Mouse (Mus musculus) telencephalon, adult 2 months (tissue): ENCODE results near the gene Tlcd1.
"Not testable (repeated sequence)": the region's sequence is repeated elsewhere in the genome, so short reads cannot be mapped to it uniquely, and the experiment has no call there.

Experiments
- DNase-seq: peaks from one replicate; pipeline ENCODE4 v3.0.0-alpha.2; 2011; ENCODE audit warnings: low read depth, low spot score

Tlcd1 gene

GRCm38 (mm10) chr11:78177903-78178858 lies 1.7 kb downstream of the Tlcd1 start:
- DNase-seq = no peak

- DNase-seq = no peak
Observed at GRCm38 (mm10) chr11:78178859-78179437, 2.4 kb downstream of the Tlcd1 start.

DNA sequence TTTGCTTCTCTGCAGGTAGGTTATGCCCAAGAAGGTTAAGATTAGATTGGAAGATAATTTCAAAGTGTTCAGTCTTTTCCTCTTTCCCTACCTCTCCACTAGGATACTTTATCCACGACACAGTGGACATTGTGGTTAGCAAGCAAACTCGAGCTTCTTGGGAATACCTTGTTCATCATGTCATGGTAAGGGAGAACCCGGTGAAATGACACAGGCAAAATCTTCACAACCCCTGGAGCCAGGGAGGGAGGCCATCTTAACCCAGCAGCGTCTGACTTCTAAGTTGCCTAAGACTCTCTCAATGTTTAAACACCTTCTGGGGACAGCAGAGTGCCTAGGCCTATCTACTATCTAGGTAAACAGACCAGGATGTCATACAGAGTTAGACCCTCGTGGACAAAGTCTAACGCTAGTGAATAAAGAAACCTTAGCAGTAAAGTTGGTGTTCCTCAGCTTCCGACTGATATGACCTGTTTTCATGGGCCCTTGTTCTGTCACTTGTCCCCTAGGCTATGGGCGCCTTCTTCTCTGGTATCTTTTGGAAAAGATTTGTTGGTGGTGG lies 3.0 kb downstream of the Tlcd1 start:
- DNase-seq = no peak

DNA sequence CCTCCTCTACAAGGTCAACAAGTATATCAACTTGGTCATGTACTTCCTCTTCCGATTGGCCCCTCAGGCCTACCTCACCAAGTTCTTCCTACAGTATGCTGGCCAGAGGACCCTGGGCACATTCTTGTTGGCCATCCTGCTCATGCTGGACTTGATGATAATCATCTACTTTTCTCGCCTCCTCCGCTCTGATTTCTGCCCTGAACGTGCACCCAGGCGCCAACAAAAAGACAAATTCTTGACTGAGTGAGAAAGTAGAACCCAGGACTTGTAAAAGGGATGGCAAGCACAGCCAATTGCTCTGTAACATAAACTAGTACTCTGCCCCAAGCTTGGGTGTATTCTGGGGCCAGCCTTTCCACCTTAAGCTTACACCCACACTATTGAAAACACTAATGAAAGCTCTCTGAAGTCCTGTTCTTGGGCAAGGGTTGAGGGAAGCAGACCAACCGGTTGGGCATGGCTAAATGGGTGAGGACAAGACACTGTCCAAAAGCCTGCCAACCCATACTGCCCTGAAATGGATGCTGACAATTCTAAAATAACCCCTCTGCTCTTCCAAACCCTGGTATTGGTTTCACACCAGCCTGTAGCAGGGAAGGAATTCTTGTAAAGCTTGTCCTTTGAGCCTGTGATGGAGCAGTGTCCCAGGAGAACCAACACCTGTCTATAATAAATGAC lies 3.7 kb downstream of the Tlcd1 start:
- DNase-seq = no peak

DNA sequence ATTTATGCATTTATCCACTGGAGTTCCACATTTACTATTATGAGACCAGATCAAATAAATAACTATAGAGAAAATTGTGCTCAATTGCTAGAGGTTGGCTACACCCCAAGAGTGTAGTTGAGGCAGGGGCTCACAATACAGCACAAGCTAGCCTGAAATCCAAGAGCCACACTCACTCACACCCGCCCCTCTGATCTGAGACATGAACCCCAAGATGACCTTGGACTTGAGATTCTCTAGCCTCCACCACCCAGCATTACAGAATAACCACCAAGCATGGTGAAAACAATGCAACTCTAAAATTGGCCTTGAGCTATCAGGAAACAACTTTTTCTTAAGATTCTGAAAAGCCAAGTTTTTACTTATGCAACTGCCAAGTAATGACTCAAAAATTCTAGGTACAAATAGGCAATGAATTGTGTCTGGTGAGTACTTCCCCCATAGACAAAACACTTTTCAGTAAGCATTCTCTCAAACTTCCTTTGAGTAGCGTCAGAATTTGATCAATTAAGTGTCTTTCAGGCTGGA lies 5.4 kb downstream of the Tlcd1 start:
- no peak for DNase-seq

GRCm38 (mm10) chr11:78182450-78182849 lies 5.9 kb downstream of the Tlcd1 start:
- no peak for DNase-seq

DNA sequence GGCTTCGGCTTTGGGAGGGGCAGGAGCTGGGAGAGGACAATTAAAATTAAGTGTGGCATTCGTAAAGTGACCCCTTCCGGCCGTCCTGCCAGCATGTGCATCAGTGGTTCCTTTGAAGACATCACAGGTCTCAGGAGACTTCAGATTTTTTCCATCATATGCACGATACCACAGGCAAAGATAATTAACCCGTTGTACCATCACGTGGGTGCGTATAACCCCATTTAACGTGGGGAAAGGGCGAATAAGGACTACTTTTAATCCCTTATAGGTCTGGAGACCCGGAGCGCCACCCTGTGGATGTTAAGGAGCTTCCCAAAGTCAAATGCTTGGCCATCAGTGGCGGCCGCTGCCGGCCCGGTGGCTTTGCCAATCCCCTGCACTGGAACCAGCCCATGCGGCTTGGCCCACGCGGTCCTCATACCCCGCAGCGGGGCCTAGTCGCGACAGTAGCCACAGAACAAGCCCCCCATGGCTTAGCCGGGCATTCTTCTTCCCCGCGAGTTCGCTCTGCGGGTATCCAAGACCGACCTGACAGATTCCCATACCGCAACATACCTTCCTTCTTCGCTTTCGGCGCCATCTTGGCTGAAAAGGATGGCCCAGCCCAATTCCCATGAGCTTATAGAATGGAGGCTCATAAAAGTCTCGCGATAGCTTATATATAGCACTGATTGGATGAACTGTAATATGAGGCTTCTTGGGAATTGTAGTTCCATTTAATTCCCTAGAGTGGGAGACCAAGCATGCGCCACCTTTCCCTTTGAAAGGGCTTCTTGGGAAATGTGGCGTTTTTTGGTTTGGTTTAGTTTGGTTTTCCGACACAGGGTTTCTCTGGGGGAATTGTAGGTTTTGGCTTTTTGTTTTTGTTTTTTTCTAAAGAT lies 6.7 kb downstream of the Tlcd1 start, which contains the start of gene Rpl23a:
TSS of gene Rpl23a (minus strand) at position 624 of the 884 bp plus-strand sequence.
- peak; percentile 97 for DNase-seq

GRCm38 (mm10) chr11:78183884-78184514 lies 7.5 kb downstream of the Tlcd1 start:
- no peak for DNase-seq

- not testable (repeated sequence) for DNase-seq
Observed at GRCm38 (mm10) chr11:78184702-78185101, 8.2 kb downstream of the Tlcd1 start.

- no peak for DNase-seq
Observed at GRCm38 (mm10) chr11:78188331-78189233, 12.1 kb downstream of the Tlcd1 start, which contains the start of gene Rab34. TSS of gene Rab34 (plus strand) at chr11:78188430.

GRCm38 (mm10) chr11:78189234-78190040 lies 12.9 kb downstream of the Tlcd1 start:
- DNase-seq = no peak

GRCm38 (mm10) chr11:78190041-78190440 lies 13.5 kb downstream of the Tlcd1 start:
- DNase-seq = no peak

- DNase-seq = no peak
Observed at GRCm38 (mm10) chr11:78193113-78193512, 16.6 kb downstream of the Tlcd1 start, which contains the start of gene Proca1. TSS of gene Proca1 (plus strand) at chr11:78193392.

DNA sequence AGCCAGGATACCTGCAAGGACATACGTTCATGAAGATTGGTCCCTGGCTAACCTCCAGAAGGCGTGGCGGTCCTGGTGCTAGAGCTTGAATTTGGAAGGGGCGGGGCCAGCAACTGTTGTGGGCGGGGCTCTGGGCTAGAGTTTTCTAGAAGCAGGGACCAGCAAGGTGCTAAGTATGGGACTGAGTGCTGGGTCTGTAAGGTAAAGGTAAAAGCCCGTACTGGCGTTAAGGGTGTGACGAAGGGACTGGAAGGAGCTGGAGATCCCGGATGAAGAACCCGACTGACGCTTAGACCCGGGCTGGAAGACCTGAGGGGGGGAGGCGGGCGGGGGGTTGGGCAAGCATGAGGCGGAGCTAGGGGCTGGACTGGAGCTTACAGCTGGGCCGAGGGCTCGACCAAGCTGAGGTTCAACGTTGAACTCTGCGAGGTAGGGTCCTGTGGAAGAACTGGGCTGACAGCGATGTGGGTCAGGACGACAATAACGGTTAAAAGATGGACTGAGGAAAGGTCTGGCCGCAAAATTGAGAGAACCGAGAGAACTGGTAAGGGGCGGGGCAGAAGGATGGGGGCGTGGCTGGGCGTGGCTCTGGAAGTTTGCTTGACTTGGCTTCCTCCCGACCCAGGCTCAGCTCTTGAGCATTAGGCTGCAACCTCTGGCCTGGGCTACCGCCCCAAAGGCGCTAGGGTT lies 18.0 kb downstream of the Tlcd1 start:
- DNase-seq = no peak

DNA sequence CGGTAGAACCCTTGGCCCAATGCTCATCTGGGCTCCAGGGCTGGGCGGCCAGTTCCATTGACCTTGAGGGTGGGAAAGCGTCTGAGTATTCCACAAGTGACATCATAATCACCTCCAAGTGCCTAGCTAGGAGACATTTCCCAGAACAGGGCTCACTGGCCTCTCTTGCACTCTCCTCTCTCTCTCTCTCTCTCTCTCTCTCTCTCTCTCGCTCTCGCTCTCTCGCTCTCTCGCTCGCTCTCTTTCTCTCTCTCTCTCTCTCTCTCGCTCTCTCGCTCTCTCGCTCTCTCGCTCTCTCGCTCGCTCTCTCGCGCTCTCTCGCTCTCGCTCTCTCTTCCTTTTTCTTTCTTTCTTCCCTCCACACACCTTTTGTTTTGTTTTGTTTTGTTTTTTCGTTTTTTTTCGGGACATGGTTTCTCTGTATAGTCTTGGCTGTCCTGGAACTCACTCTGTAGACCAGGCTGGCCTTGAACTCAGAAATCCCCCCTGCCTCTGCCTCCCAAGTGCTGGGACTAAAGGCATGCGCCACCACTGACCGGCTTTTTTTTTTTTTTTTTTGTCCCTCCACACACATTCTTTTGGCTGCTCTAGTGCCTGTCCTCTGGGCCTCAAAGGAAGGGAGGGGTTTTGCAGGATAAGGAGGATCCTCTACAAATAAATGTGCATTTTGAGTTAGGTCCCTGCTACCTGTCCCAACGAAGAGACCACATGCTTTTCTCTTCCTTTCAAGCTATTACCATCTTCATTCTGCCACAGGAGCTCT lies 18.8 kb downstream of the Tlcd1 start:
- no peak for DNase-seq

GRCm38 (mm10) chr11:78202372-78202771 lies 25.9 kb downstream of the Tlcd1 start:
- no peak for DNase-seq

DNA sequence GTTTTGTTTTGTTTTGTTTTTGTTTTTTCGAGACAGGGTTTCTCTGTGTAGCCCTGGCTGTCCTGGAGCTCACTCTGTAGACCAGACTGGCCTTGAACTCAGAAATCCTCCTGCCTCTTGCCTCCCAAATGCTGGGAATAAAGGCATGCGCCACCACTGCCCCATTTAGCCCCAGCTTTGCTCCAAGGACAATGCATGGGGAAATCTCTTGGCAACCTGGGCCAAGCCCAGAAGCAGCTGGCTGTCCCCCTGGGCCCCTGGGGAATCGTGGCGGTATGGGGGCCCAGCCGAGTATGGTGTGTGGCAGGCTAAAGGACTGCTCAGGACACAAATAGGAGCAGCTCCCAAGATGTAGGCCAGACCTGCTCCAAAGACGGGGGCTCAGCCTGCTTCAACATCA lies 27.8 kb downstream of the Tlcd1 start:
- DNase-seq = no peak
